Mouse (Mus musculus) hindbrain, postnatal 0 days (tissue): ENCODE measurements at regions not wholly inside any gene's neighbourhood (a gene's known extent, or its start where the extent isn't known, plus 50 kb on each side); places are given as distances from the start of the nearest gene placed in this dataset.

Experiments used
- ATAC-seq: fragments of 200-750 bp; cut with Nextera tagmentation; 2 replicates; pipeline ENCODE4 v1.8.0; 2017; ENCODE audit warnings: mild to moderate bottlenecking, moderate TSS enrichment, moderate library complexity
- DNase-seq: peaks from one replicate; pipeline ENCODE4 v3.0.0-alpha.2; 2015; ENCODE audit warnings: low spot score
- H3K27ac ChIP-seq: fragments of 300-500 bp; sonication (generic); 2 replicates; pipeline ENCODE4 v1.5.1; 2014; ENCODE audit warnings: mild to moderate bottlenecking
- H3K27me3 ChIP-seq: fragments of 300-500 bp; sonication (generic); 2 replicates; pipeline ENCODE4 v1.6.1; 2014; ENCODE audit warnings: low read length, mixed read lengths; ENCODE audit not compliant: insufficient read depth
- H3K36me3 ChIP-seq: fragments of 300-500 bp; sonication (generic); 2 replicates; pipeline ENCODE4 v1.6.1; 2014; ENCODE audit warnings: low read length, mixed read lengths; ENCODE audit not compliant: insufficient read depth
- H3K4me1 ChIP-seq: fragments of 300-500 bp; sonication (generic); 2 replicates; pipeline ENCODE4 v1.6.1; 2014; ENCODE audit warnings: antibody characterized with exemption, low read length, mixed read lengths; ENCODE audit not compliant: insufficient read depth
- H3K4me2 ChIP-seq: fragments of 300-500 bp; sonication (generic); 2 replicates; pipeline ENCODE4 v1.6.1; 2014; ENCODE audit warnings: low read depth, mild to moderate bottlenecking, low read length, moderate library complexity, mixed read lengths
- H3K4me3 ChIP-seq: fragments of 300-500 bp; sonication (generic); 2 replicates; pipeline ENCODE4 v1.5.1; 2014; ENCODE audit warnings: low read length
- H3K9ac ChIP-seq: fragments of 300-500 bp; sonication (generic); replicated peaks from 2 replicates; pipeline ENCODE4 v1.6.1; 2014; ENCODE audit warnings: mild to moderate bottlenecking, low read length, moderate library complexity, mixed read lengths
- H3K9me3 ChIP-seq: fragments of 300-500 bp; sonication (generic); 2 replicates; pipeline ENCODE4 v1.6.1; 2016; ENCODE audit warnings: low read length, mixed read lengths
- CTCF ChIP-seq: IDR thresholded peaks from 2 replicates; pipeline ENCODE4 v1.5.1; 2016; ENCODE audit warnings: antibody characterized with exemption, control low read depth, low read depth
- WGBS: fragments of 180-500 bp; shearing (Covaris S2); extraction: QIAGEN DNeasy Blood & Tissue Kit; methylation state at CpG from one replicate; pipeline ENCODE4 v1.1.7; 2014; 5-methylcytosine and 5-hydroxymethylcytosine counted together

- Histone ChIP-seq H3K4me2 (no peak overlapping the region), H3K27ac (no peak overlapping the region), H3K9ac (no peak overlapping the region), H3K9me3 (no peaks in the 10 kb centered on the region), H3K36me3 (no peaks in the 10 kb centered on the region), H3K27me3 (no peaks in the 10 kb centered on the region), H3K4me1 (no peaks in the 10 kb centered on the region), H3K4me3 (no peak overlapping the region)
- DNase-seq: no peak
- no peak for TF ChIP-seq CTCF
- 27% methylated on average over 8 of the region's 8 CpGs for WGBS
- ATAC-seq: no peak
Measured at GRCm38 (mm10) chr5:125997173-125997572, 465.6 kb downstream of the Tmem132b start.

GRCm38 (mm10) chr5:126007871-126008270 is 476.3 kb downstream of the Tmem132b start:
- H3K4me1 ChIP-seq: no peaks in the 10 kb centered on the region
- 63% methylated on average over 4 of the region's 4 CpGs for WGBS
- ATAC-seq: no peak

GRCm38 (mm10) chr5:126008321-126008720 is 476.7 kb downstream of the Tmem132b start:
- Histone ChIP-seq H3K9me3 (no peaks in the 10 kb centered on the region), H3K9ac (no peak overlapping the region), H3K4me3 (no peak overlapping the region), H3K27ac (no peak overlapping the region), H3K36me3 (no peaks in the 10 kb centered on the region), H3K4me2 (no peak overlapping the region), H3K27me3 (no peaks in the 10 kb centered on the region), H3K4me1 (no peaks in the 10 kb centered on the region)
- no peak for ATAC-seq
- DNase-seq: no peak
- WGBS: 64% methylated on average over 8 of the region's 8 CpGs
- no peak for TF ChIP-seq CTCF

More at GRCm38 (mm10) chr5:126007871-126008270, 476.3 kb downstream of the Tmem132b start:
- no peak overlapping the region for H3K4me3 ChIP-seq
- no peak overlapping the region for H3K9ac ChIP-seq
- no peak overlapping the region for H3K27ac ChIP-seq
- H3K4me2 ChIP-seq: no peak overlapping the region
- TF ChIP-seq CTCF: no peak
- no peaks in the 10 kb centered on the region for H3K27me3 ChIP-seq
- H3K9me3 ChIP-seq: no peaks in the 10 kb centered on the region
- no peak for DNase-seq
- H3K36me3 ChIP-seq: no peaks in the 10 kb centered on the region

GRCm38 (mm10) chr5:126019781-126020180 is 488.2 kb downstream of the Tmem132b start:
- no peaks in the 10 kb centered on the region for H3K4me1 ChIP-seq
- 81% methylated on average over 8 of the region's 8 CpGs for WGBS
- TF ChIP-seq CTCF: no peak
- H3K27ac ChIP-seq: no peak overlapping the region
- no peak overlapping the region for H3K9ac ChIP-seq
- H3K36me3 ChIP-seq: no peaks in the 10 kb centered on the region
- H3K9me3 ChIP-seq: no peaks in the 10 kb centered on the region
- H3K4me3 ChIP-seq: no peak overlapping the region
- ATAC-seq (no peak), DNase-seq (no peak)
- no peak overlapping the region for H3K4me2 ChIP-seq
- H3K27me3 ChIP-seq: no peaks in the 10 kb centered on the region

- Histone ChIP-seq H3K9ac (no peak overlapping the region), H3K27me3 (no peaks in the 10 kb centered on the region), H3K27ac (no peak overlapping the region), H3K36me3 (no peaks in the 10 kb centered on the region), H3K4me3 (no peak overlapping the region), H3K4me1 (no peaks in the 10 kb centered on the region), H3K9me3 (no peaks in the 10 kb centered on the region), H3K4me2 (no peak overlapping the region)
- ATAC-seq (no peak), DNase-seq (no peak)
- 24% methylated on average over 2 of the region's 2 CpGs for WGBS
- no peak for TF ChIP-seq CTCF
Measured at GRCm38 (mm10) chr5:126023906-126024305, 492.3 kb downstream of the Tmem132b start.

- H3K4me2 ChIP-seq: no peak overlapping the region
- H3K4me1 ChIP-seq: no peaks in the 10 kb centered on the region
- no peaks in the 10 kb centered on the region for H3K27me3 ChIP-seq
- 65% methylated on average over 1 of the region's 1 CpGs for WGBS
- peak; percentile 62 for DNase-seq
- H3K27ac ChIP-seq: no peak overlapping the region
- no peaks in the 10 kb centered on the region; the same call in 1 of the 2 replicates for H3K9me3 ChIP-seq
- no peak overlapping the region for H3K9ac ChIP-seq
- TF ChIP-seq CTCF: no peak
- no peak overlapping the region for H3K4me3 ChIP-seq
- H3K36me3 ChIP-seq: no peaks in the 10 kb centered on the region
- ATAC-seq: no peak
Measured at GRCm38 (mm10) chr5:126034846-126035245, 503.3 kb downstream of the Tmem132b start.

- H3K4me1 ChIP-seq: no peaks in the 10 kb centered on the region
Measured at GRCm38 (mm10) chr5:126036686-126037085, 505.1 kb downstream of the Tmem132b start.

More at GRCm38 (mm10) chr5:126036686-126037085, 505.1 kb downstream of the Tmem132b start:
- H3K4me3 ChIP-seq: no peak overlapping the region
- ATAC-seq (no peak), DNase-seq (no peak)
- H3K27ac ChIP-seq: no peak overlapping the region
- no peaks in the 10 kb centered on the region for H3K36me3 ChIP-seq
- no peak for TF ChIP-seq CTCF
- WGBS: 3% methylated on average over 1 of the region's 1 CpGs
- no peak overlapping the region for H3K4me2 ChIP-seq
- H3K9me3 ChIP-seq: no peaks in the 10 kb centered on the region; the same call in 1 of the 2 replicates
- H3K27me3 ChIP-seq: no peaks in the 10 kb centered on the region
- no peak overlapping the region for H3K9ac ChIP-seq
